Mouse (Mus musculus) E14TG2a.4 (cell line): ENCODE data around the gene 1110017D15Rik.

Experiments
- CTCF ChIP-seq: conservative IDR thresholded peaks from 2 replicates; pipeline ENCODE4 v1.5.1; 2014; ENCODE audit warnings: low read length
- NANOG ChIP-seq: IDR thresholded peaks from 2 replicates; pipeline ENCODE4 v1.6.1; 2014; ENCODE audit warnings: borderline replicate concordance, low read length, mixed read lengths
- POU5F1 ChIP-seq: IDR thresholded peaks from 2 replicates; pipeline ENCODE4 v1.6.1; 2014; ENCODE audit warnings: low read length, borderline replicate concordance

DNA sequence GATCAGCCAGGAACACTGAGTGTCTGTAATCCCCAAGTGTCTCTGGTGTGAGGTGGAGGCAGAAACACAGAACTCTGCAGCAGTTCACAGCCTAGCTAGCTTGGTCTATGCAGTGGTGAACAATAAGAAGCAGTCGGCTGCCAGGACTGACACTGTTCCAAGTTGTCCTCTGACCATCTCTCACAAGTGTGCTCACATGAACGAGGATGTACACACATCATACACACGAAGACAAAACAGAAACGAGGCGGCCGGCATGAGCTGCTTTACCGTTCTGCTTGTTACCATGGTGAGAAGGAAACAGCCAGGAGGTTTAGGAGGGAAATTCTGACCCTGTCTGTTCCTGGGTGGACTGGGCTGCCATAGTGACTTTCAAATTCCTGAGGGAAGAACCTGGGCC lies 9.4 kb upstream of the 1110017D15Rik start:
- TF ChIP-seq CTCF (no peak), POU5F1 (no peak), NANOG (no peak)
